Mouse (Mus musculus): Measurements from ENCODE around the gene Olfr1253.

The Olfr1253 gene

GRCm38 (mm10) chr2:89756990-89757389, at the start of gene Olfr1253:
Gene Olfr1253, minus strand, starts transcription at chr2:89757090.
- DNase-seq = no peak

GRCm38 (mm10) chr2:89799583-89799982, 42.7 kb upstream of the Olfr1253 start:
- DNase-seq = no peak

DNA sequence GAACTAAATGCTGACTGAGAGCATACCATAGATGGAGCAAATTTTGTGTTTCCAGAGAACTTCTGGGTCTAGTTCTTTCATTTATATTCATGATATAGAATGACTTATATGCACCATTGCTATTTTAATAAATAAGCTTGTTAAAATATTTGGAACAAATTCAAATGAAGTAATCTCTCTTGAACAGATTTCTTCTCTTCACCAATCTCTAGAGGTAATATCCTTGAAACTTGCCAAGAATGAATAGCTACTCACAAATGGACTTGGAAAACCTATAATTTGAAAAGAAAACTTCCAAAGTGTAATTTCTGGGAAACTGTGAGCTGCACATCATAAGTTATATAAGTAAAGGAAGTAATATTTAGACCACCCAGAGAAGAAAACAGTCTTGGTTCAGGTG, 36.6 kb upstream of the Olfr1253 start, which contains the start of gene Olfr1254:
TSS of gene Olfr1254 (minus strand) at position 101 of the 400 bp plus-strand sequence.
- no peak for DNase-seq

DNA sequence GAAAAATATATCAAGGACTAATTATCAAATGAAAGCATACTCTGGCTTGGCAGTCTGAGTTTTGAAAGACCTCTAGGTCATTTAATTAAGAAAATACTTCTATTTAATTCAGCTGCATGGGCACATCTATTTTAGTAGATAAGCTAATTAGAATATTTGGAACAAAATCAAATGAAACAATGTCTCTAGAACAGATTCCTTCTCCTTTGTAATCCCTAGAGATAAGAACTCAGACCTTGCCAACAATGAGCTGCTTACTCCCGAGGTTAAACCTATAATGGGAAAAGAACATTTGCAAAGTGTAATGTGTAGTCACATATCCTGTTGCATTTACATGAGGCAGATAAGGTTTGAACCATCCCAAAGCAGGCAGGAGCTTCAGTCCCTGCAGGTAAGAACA, 32.0 kb downstream of the Olfr1253 start, which contains the start of gene Olfr1252:
TSS of gene Olfr1252 (minus strand) at position 101 of the 400 bp plus-strand sequence.
- DNase-seq = no peak

All from kidney, postnatal 36 days (tissue).